Mouse (Mus musculus): ENCODE measurements around the gene Tcirg1.

The Tcirg1 gene

GRCm38 (mm10) chr19:3896208-3896607, 10.7 kb downstream of the Tcirg1 start:
- DNase-seq = no peak

DNA sequence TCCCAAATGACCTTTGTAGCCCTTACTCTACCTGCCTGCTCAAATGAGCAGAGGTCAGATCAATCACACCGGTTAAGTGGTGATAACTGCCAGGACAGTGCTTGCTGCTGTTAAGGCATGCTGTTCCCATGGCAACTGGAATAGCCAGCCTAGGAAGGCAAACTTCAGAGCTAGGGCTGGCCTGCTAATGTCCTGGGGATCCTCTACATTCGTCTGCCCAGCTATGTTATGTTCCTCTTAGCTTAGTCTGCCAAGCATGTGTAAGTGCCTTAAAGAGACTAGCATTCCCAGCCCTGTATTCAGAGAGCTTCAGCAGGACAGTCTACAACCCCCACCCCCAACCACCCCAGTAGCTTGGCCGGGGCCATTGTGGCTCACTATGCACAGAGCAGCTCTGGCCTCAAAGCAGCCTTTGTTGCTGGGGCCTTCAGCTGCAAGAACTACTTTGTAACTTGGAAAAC, 11.7 kb downstream of the Tcirg1 start:
- DNase-seq = no peak

DNA sequence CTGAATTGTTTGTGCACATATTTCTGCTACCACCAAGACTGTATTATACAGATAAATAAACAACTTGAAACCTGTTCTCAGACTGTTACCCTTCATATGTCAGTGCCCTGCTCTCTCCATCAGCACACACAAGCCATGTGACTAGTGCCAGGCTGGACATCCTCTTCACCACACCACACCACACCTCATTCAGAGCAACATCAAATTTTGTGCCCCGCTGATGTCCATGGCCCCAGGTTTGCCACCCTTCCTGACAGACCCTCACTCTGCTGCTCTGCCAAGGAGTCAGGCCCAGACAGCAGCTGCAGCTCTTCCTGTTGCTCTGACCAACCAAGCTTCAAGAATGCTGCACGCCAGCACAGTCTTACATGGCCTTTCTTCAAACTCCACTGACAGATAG, 12.6 kb downstream of the Tcirg1 start:
- DNase-seq = no peak

DNA sequence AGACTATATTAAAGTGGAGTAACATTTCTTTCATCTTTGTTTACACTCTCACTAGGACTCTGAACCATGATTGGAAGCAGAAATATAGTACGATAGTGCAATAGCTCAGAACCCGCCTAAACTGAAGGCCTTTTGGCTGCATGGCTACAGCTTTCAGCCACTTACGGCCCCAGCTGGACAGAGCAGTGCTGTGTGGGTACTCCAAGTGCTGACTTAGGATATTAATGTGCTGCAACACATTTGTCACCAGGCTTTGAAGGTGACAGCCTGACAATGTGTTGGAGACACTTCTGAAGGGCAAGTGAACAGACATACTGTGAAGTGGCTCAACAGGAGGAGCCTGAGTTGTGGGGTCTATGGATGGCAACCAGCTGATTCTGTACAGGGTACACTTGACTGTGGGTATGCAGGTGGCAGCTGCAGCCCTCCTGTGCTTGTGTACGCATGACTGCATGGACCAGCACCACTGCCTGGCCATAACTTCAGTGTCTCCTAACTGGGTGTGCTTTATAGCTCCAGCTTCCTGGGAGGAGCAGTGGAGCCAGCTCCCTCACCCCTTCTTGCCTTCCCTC, 13.3 kb downstream of the Tcirg1 start:
- no peak for DNase-seq

DNA sequence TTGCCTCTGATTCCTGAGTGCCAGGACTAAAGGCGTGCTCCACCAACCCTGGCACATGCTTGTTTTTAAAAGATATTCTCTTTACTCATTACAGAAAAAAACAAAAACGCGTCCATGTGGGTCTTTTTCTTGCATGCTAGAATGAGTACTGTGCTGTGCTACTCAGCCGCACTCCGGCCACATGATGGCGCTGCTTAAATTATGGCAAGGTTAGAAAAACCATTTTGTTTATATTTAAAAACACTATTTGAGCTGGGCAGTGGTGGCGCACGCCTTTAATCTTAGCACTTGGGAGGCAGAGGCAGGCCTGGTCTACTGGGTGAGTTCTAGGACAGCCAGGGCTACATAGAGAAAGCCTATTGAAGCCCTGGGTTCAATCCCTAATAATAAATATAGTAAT, 16.8 kb downstream of the Tcirg1 start:
- DNase-seq = no peak

DNA sequence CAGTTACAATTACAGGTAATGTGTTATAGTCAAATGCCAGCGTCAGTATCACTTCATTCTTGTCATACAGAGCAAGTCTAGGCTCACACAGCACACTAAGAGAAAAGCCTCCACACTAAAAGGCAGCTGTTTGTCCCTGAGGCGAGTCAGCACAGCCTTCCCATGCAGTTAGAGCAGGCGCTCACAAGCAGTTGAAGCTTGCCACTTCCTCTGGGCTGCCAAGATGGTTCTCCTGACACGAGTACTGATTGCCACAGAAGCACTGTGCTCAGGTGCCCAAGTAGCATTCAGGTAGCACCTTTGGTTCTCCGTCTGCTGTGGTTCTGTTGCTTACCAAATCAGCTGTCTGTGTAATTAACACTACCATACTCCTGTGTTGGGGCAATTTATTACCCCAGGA, 17.8 kb downstream of the Tcirg1 start:
- no peak for DNase-seq

- DNase-seq = no peak
Observed at GRCm38 (mm10) chr19:3884325-3884990, 22.5 kb downstream of the Tcirg1 start.

- no peak for DNase-seq
Observed at GRCm38 (mm10) chr19:3882214-3882613, 24.7 kb downstream of the Tcirg1 start.

DNA sequence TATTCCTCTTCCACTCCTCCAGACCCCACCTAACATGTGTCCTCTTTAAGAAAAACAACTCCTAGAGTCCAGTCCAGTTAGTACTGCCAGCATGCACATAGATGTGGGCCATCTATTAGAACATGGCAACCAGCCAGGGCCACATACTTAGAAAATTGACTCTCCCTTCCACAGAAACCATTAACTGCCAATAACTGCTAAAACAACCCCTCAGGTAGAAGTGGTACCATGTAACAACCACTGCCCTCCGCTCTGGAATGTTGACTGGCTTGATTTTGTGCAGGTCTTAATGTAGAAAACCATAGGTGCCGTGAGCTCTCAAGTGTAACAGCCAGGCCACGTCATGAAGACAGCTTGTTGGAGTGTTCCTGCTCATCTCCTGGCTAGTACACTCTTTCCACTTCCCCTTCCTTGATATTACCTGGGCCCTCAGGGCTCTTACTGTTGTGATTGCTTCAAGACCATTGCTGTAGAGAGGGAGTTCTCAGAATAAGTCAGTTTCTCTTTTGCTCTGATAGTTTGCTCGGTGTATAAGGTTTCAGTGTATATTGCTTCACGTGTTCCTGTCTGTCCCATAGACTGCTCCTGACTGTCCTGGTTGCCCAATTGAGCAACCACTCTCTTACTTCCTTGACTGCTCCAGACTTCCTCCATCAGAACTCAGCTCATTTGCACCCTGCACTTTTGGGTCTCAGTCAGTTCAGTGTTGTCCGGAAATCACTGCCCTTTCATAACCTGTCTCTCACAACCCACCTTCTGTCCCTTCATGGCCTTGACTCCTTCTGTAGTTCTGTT, 26.7 kb downstream of the Tcirg1 start:
- DNase-seq = peak; percentile 58

GRCm38 (mm10) chr19:3875045-3875444, 31.9 kb downstream of the Tcirg1 start:
- no peak for DNase-seq

DNA sequence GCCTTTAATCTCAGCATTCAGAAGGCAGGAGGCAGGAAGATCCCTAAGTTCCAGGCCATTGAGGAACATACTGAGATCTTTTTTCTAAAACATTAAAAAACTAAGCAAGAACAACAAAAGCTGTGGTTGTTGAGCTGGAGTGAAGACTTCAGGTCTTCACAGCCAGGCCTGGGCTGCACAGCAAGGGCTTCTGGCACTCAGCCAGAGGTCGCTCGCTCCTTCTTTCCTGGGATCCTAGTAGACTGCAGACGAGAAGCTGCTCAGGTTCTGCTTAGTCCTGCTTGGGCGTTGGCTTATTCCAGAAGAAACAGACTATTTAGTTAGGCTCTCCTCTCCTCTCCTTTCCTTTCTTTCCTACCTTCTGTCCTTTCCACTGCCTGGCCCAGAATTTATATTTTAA, 34.6 kb downstream of the Tcirg1 start:
- no peak for DNase-seq

GRCm38 (mm10) chr19:3871468-3871867, 35.5 kb downstream of the Tcirg1 start:
- DNase-seq = no peak

- no peak for DNase-seq
Observed at GRCm38 (mm10) chr19:3868290-3868689, 38.6 kb downstream of the Tcirg1 start.

GRCm38 (mm10) chr19:3864960-3865359, 42.0 kb downstream of the Tcirg1 start:
- no peak for DNase-seq

DNA sequence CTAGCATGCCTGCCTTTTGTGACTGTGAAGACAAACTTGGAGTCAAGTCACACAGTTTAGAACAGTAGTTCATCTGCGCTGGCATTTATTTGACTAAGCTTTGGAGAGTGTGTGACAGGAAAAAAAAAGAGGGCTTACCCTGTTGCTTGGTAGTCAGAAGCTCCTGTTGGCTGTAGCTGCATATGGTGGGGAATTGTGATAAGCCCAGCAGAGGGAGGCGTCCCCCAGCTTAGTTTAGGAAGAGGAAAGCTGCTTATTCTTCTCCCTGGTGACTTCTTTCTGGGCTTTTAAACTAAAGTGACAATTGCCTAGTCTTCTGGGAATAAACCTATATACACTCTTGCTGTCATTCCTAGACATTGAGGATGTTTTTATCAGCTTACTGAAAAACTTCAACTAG, 44.2 kb downstream of the Tcirg1 start:
- DNase-seq = no peak

- DNase-seq = no peak
Observed at GRCm38 (mm10) chr19:3857220-3857619, 49.7 kb downstream of the Tcirg1 start.

- DNase-seq = no peak
Observed at GRCm38 (mm10) chr19:3855601-3856000, 51.3 kb downstream of the Tcirg1 start.

DNA sequence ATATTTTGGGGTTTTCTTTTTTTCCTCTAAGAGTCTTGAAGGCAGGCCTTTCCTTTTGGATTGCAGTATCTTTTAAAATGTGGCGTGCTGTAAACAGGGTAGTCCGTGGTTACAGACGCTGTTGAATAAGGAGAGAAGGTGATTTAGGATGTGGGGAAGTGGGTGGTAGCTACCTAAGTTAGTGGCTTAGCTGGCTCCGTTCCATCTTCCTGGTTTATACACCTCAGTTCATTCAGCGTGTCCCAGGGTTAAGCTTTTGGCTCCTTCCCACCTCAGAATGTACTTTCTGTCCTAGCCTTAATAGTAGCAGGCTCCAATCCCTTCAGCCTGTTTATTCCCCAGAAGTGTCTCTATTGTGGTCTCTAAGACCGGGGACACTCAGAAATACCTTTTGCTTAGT, 51.8 kb downstream of the Tcirg1 start:
- DNase-seq = no peak

GRCm38 (mm10) chr19:3853891-3854290, 53.0 kb downstream of the Tcirg1 start:
- DNase-seq = no peak

DNA sequence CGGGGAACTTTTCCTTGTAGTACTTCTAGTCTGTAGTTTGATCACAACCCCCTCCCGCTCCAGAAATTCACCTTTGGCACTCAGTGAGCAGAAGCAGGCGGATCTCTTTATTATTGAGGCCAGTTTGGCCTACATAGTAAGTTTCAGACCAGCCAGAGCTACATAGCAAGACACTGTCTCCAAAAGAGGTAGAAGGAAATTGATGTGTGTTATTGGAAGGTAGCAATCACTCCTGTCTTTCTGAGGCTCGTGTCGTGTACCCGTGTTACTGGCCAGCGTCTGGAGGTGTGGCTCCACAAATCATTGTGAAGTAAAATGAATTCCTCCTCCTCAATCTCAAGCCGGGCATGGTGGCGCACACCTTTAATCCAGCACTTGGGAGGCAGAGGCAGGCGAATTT, 53.8 kb downstream of the Tcirg1 start:
- DNase-seq = no peak

- DNase-seq = peak; percentile 56
Observed at GRCm38 (mm10) chr19:3851979-3852681, 54.8 kb downstream of the Tcirg1 start.

DNA sequence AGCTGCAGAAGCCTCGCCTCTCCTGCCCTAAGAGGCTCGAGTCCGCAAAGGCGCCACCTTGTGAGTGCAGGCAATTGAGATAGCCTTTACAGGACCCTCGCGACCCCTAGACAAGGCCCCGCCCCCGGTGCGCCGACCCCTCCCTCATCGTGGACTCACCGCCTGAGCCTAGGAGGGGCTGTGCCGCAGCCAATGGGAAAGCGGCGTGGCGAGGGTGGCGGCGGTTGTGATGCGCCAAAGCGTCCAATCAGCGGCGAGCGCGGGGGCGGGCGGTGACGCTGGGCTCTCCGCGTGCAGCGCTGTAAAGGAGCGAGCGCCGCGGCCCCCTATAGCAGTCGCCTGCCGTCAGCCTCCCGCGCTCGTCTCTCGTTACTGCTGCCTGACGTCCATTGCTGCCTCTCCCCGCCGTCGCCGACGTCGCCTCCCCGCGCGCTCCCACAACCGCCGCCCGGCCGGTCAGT, 55.4 kb downstream of the Tcirg1 start, which contains the start of gene Chka:
Chka (plus strand) TSS at position 272 of the 461 bp plus-strand sequence.
- peak; percentile 95 for DNase-seq

DNA sequence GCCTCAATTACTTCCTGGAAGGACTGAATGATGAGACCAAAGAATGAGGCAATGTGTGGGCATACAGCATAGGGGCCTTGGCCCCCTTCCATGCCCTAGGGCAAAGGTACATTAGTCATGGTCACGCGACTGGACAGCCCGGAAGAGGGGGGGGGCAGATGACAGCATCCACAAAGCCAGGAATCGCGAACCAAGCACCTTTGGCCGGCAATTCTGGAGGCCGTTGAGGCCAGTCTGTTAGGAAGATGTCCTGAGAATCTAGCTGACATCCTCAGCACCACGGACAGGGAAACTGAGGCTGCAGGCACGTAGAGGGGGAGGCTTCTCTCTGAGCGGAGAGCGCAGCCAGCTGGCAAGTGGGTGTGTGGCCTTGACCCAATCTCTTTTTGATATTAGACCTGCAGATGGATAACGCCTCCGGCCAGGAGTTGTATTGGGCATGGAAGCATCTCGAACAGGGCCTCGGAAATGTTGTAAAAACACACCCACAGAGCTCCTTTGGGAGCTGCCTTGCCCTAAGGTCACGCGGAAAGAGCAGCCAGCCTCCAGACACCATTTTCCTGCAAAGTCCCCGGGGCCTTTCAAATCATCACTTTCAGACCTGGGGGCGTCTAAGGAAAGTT, 56.0 kb downstream of the Tcirg1 start:
- DNase-seq = peak; percentile 90
